Mouse (Mus musculus) urinary bladder, adult 18-20 months (tissue): ENCODE results near the gene Cstf1.

Experiments used
- DNase-seq, 2 experiments: peaks; one replicate each; pipeline ENCODE4 v3.0.0; 2022; ENCODE audit warnings: low spot score in 2 of 2, mixed read lengths in 2 of 2

Cstf1 gene

GRCm38 (mm10) chr2:172370411-172371223 is at the start of gene Cstf1, which contains the start of gene Aurka:
Gene Cstf1 (plus strand): TSS chr2:172370681.
Gene Aurka (minus strand): TSS chr2:172370535.
- peak; percentile 88 to 97 for DNase-seq

- peak; percentile 10 to 57 for DNase-seq
These were observed 49.6 kb upstream of the Cstf1 start for GRCm38 (mm10) chr2:172320878-172321277.

GRCm38 (mm10) chr2:172328248-172328647 is 42.2 kb upstream of the Cstf1 start:
- no peak for DNase-seq

- no peak for DNase-seq
These were observed 41.3 kb upstream of the Cstf1 start for GRCm38 (mm10) chr2:172329179-172329578.

- no peak for DNase-seq
These were observed 32.1 kb upstream of the Cstf1 start for GRCm38 (mm10) chr2:172338206-172338942.

- no peak for DNase-seq
These were observed 29.5 kb upstream of the Cstf1 start for GRCm38 (mm10) chr2:172340936-172341335.

GRCm38 (mm10) chr2:172341606-172342005 is 28.9 kb upstream of the Cstf1 start:
- DNase-seq, result no peak

GRCm38 (mm10) chr2:172343751-172344150 is 26.7 kb upstream of the Cstf1 start:
- no peak for DNase-seq

GRCm38 (mm10) chr2:172344669-172345068 is 25.8 kb upstream of the Cstf1 start:
- DNase-seq, result no peak

GRCm38 (mm10) chr2:172345258-172345738 is 25.2 kb upstream of the Cstf1 start, which contains the start of gene Fam210b:
Gene Fam210b (plus strand): TSS chr2:172345565.
- DNase-seq, result peak; percentile 91 to 97

- peak; percentile 20 to 37 for DNase-seq
These were observed 24.2 kb upstream of the Cstf1 start for GRCm38 (mm10) chr2:172346034-172346929.

- no peak for DNase-seq
These were observed 23.4 kb upstream of the Cstf1 start for GRCm38 (mm10) chr2:172346933-172347611.

- DNase-seq, result no peak
These were observed 22.1 kb upstream of the Cstf1 start for GRCm38 (mm10) chr2:172348297-172348950.

- DNase-seq, result no peak
These were observed 20.7 kb upstream of the Cstf1 start for GRCm38 (mm10) chr2:172349776-172350175.

GRCm38 (mm10) chr2:172350773-172351172 is 19.7 kb upstream of the Cstf1 start:
- DNase-seq, result no peak

GRCm38 (mm10) chr2:172353218-172353617 is 17.3 kb upstream of the Cstf1 start:
- no peak for DNase-seq

- no peak for DNase-seq
These were observed 15.7 kb upstream of the Cstf1 start for GRCm38 (mm10) chr2:172354761-172355160.

- no peak for DNase-seq
These were observed 14.6 kb upstream of the Cstf1 start for GRCm38 (mm10) chr2:172355833-172356232.

- no peak for DNase-seq
These were observed 7.3 kb upstream of the Cstf1 start for GRCm38 (mm10) chr2:172363176-172363575.

- no peak for DNase-seq
These were observed 777 bp downstream of the Cstf1 start for GRCm38 (mm10) chr2:172371258-172371657.
